Mouse (Mus musculus): ENCODE results near the gene Itgal. TPM values are rescaled to one million over a fixed set of nuclear protein-coding genes. Genes with fewer than 3 reads are reported as not detected.

The Itgal gene
- 0.61 and 1.0 TPM in 2 replicates for polyA plus RNA-seq (2015; fragmentation: Nextera tagmentation; extraction: Ambion mirVana)

GRCm38 (mm10) chr7:127296098-127296497 lies at the start of gene Itgal:
TSS of gene Itgal (plus strand) at chr7:127296260.

GRCm38 (mm10) chr7:127260309-127261111 lies 35.5 kb upstream of the Itgal start, which contains the start of gene Dctpp1:
TSS of gene Dctpp1 (minus strand) at chr7:127260709.

GRCm38 (mm10) chr7:127273925-127274789 lies 21.9 kb upstream of the Itgal start, which contains the start of gene Sephs2:
TSS of gene Sephs2 (minus strand) at chr7:127274055.

GRCm38 (mm10) chr7:127345512-127346325 lies 49.7 kb downstream of the Itgal start, which contains the start of gene Zfp768:
TSS of gene Zfp768 (minus strand) at chr7:127345589.

GRCm38 (mm10) chr7:127375271-127376245 lies 79.5 kb downstream of the Itgal start, which contains the start of gene Zfp747:
TSS of gene Zfp747 (minus strand) at chr7:127376050.

Other genes starting within 250 kb of the Itgal start
- 0.47 TPM in 1 of 2 replicates, not detected in the other for gene Zg16, start 208.9 kb upstream of the Itgal start, polyA plus RNA-seq (2015; fragmentation: Nextera tagmentation; extraction: Ambion mirVana)
- 2.1 and 2.7 TPM in 2 replicates for gene AI467606, start 204.9 kb upstream of the Itgal start, polyA plus RNA-seq (2015; fragmentation: Nextera tagmentation; extraction: Ambion mirVana)
- gene Qprt, start 174.0 kb upstream of the Itgal start, polyA plus RNA-seq (2015; fragmentation: Nextera tagmentation; extraction: Ambion mirVana): 6.9 and 12.9 TPM in 2 replicates
- gene Spn, start 158.4 kb upstream of the Itgal start, polyA plus RNA-seq (2015; fragmentation: Nextera tagmentation; extraction: Ambion mirVana): 1.4 and 1.5 TPM in 2 replicates
- 25.2 and 32.9 TPM in 2 replicates for gene Cd2bp2, start 100.2 kb upstream of the Itgal start, polyA plus RNA-seq (2015; fragmentation: Nextera tagmentation; extraction: Ambion mirVana)
- 14.5 and 15.3 TPM in 2 replicates for gene Tbc1d10b, start 87.8 kb upstream of the Itgal start, polyA plus RNA-seq (2015; fragmentation: Nextera tagmentation; extraction: Ambion mirVana)
- 24.7 and 81.2 TPM in 2 replicates for gene Mylpf, start 87.4 kb upstream of the Itgal start, polyA plus RNA-seq (2015; fragmentation: Nextera tagmentation; extraction: Ambion mirVana)
- 10.4 and 16.9 TPM in 2 replicates for gene Zfp553, start 63.2 kb upstream of the Itgal start, polyA plus RNA-seq (2015; fragmentation: Nextera tagmentation; extraction: Ambion mirVana)
- gene Sept1, start 63.1 kb upstream of the Itgal start, polyA plus RNA-seq (2015; fragmentation: Nextera tagmentation; extraction: Ambion mirVana): 13.9 and 21.8 TPM in 2 replicates
- gene Zfp771, start 52.0 kb upstream of the Itgal start, polyA plus RNA-seq (2015; fragmentation: Nextera tagmentation; extraction: Ambion mirVana): 58.3 and 67.4 TPM in 2 replicates
- gene Dctpp1, start 35.6 kb upstream of the Itgal start, polyA plus RNA-seq (2015; fragmentation: Nextera tagmentation; extraction: Ambion mirVana): 126 and 177 TPM in 2 replicates
- gene Sephs2, start 22.2 kb upstream of the Itgal start, polyA plus RNA-seq (2015; fragmentation: Nextera tagmentation; extraction: Ambion mirVana): 93.4 and 161 TPM in 2 replicates
- 11.5 and 12.3 TPM in 2 replicates for gene Zfp768, start 49.3 kb downstream of the Itgal start, polyA plus RNA-seq (2015; fragmentation: Nextera tagmentation; extraction: Ambion mirVana)
- 5.4 TPM in 2 replicates for gene Zfp747, start 79.8 kb downstream of the Itgal start, polyA plus RNA-seq (2015; fragmentation: Nextera tagmentation; extraction: Ambion mirVana)
- 2.4 and 2.6 TPM in 2 replicates for gene 9130019O22Rik, start 90.9 kb downstream of the Itgal start, polyA plus RNA-seq (2015; fragmentation: Nextera tagmentation; extraction: Ambion mirVana)
- 4.7 and 5.5 TPM in 2 replicates for gene E430018J23Rik, start 97.4 kb downstream of the Itgal start, polyA plus RNA-seq (2015; fragmentation: Nextera tagmentation; extraction: Ambion mirVana)
- 3.5 and 4.6 TPM in 2 replicates for gene Zfp764, start 110.6 kb downstream of the Itgal start, polyA plus RNA-seq (2015; fragmentation: Nextera tagmentation; extraction: Ambion mirVana)
- 28.5 and 40.1 TPM in 2 replicates for gene Zfp688, start 125.8 kb downstream of the Itgal start, polyA plus RNA-seq (2015; fragmentation: Nextera tagmentation; extraction: Ambion mirVana)
- gene Zfp689, start 152.9 kb downstream of the Itgal start, polyA plus RNA-seq (2015; fragmentation: Nextera tagmentation; extraction: Ambion mirVana): 4.7 and 6.5 TPM in 2 replicates
- gene Prr14, start 163.4 kb downstream of the Itgal start, polyA plus RNA-seq (2015; fragmentation: Nextera tagmentation; extraction: Ambion mirVana): 25.3 and 37.3 TPM in 2 replicates
- 10.2 and 12.1 TPM in 2 replicates for gene Fbrs, start 182.9 kb downstream of the Itgal start, polyA plus RNA-seq (2015; fragmentation: Nextera tagmentation; extraction: Ambion mirVana)
- 23.2 and 30.2 TPM in 2 replicates for gene Srcap, start 215.7 kb downstream of the Itgal start, polyA plus RNA-seq (2015; fragmentation: Nextera tagmentation; extraction: Ambion mirVana)
- 6.3 and 8.9 TPM in 2 replicates for gene Gm42715, start 223.3 kb downstream of the Itgal start, polyA plus RNA-seq (2015; fragmentation: Nextera tagmentation; extraction: Ambion mirVana)